Mouse (Mus musculus): Measurements from ENCODE around the gene Tectb.

DNA sequence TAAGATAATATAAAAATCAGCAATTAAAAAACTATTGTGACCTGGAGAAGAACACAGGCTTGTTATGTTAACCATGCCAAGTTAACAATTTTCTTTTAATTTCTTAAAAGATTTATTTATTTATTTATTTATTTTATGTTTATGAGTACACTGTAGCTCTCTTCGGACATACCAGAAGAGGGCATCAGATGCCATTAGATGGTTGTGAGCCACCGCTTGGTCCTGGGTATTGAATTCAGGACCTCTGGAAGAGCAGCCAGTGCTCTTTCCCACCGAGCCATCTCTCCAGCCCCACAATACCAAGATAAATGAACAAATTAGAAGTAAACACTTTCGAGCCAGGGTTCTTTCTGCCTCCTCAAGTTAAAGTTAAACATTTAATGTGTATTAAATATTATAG is 28.1 kb downstream of the Tectb start:
- no peak for TF ChIP-seq CTCF (conservative IDR thresholded peaks at IDR 0.05; ENCODE audit: insufficient read depth, insufficient read length, low read depth, low read length)
- TF ChIP-seq POLR2A (IDR thresholded peaks at IDR 0.05; ENCODE audit: low read depth, low read length) = no peak
